Mouse (Mus musculus) limb, embryonic 13.5 days (tissue): ENCODE results near the gene Kl. TPM values are rescaled to one million over a fixed set of nuclear protein-coding genes. Genes with fewer than 3 reads are reported as not detected.
A peak's percentile ranks its signal among the peaks of the same experiment; 100 is the strongest.

Source experiments
- ATAC-seq: fragments of 200-750 bp; cut with Nextera tagmentation; 2 replicates; pipeline ENCODE4 v1.8.0; 2017; ENCODE audit warnings: low read depth, moderate number of reproducible peaks, moderate TSS enrichment; ENCODE audit not compliant: low FRiP score
- H3K27ac ChIP-seq: fragments of 300-500 bp; sonication (generic); 2 replicates; pipeline ENCODE4 v1.5.1; 2015; ENCODE audit warnings: inconsistent platforms, mild to moderate bottlenecking, moderate library complexity
- H3K27me3 ChIP-seq: fragments of 300-500 bp; sonication (generic); 2 replicates; pipeline ENCODE4 v1.6.1; 2015; ENCODE audit warnings: mild to moderate bottlenecking, inconsistent platforms
- H3K36me3 ChIP-seq: fragments of 300-500 bp; sonication (generic); 2 replicates; pipeline ENCODE4 v1.6.1; 2015; ENCODE audit warnings: inconsistent platforms, mild to moderate bottlenecking, moderate library complexity
- H3K4me1 ChIP-seq: fragments of 300-500 bp; sonication (generic); 2 replicates; pipeline ENCODE4 v1.6.1; 2015; ENCODE audit warnings: inconsistent platforms
- H3K4me2 ChIP-seq: fragments of 300-500 bp; sonication (generic); replicated peaks from 2 replicates; pipeline ENCODE4 v1.6.1; 2015; ENCODE audit warnings: inconsistent platforms, mild to moderate bottlenecking, moderate library complexity
- H3K4me3 ChIP-seq: fragments of 300-500 bp; sonication (generic); 2 replicates; pipeline ENCODE4 v1.5.1; 2015; ENCODE audit warnings: moderate library complexity, mild to moderate bottlenecking, inconsistent platforms
- H3K9ac ChIP-seq: fragments of 300-500 bp; sonication (generic); 2 replicates; pipeline ENCODE4 v1.6.1; 2015; ENCODE audit warnings: mild to moderate bottlenecking, inconsistent platforms
- H3K9me3 ChIP-seq: fragments of 300-500 bp; sonication (generic); 2 replicates; pipeline ENCODE4 v1.6.1; 2016; ENCODE audit warnings: inconsistent platforms
- WGBS: fragments of 180-500 bp; shearing (Covaris S2); methylation state at CpG from one replicate; pipeline ENCODE4 v1.1.7; 2015; 5-methylcytosine and 5-hydroxymethylcytosine counted together
- polyA plus RNA-seq: library from polyadenylated mRNA; unstranded; fragments of >200 nt; fragmentation: Nextera tagmentation; extraction: Ambion mirVana; gene quantifications from 2 replicates; pipeline ENCODE4 v1.2.1, GENCODE M21; 2015

Kl gene
- polyA plus RNA-seq, 1 experiment from 2014 or later, result 0.18 TPM

- no peaks in the 10 kb centered on the region for H3K27me3 ChIP-seq
- WGBS, result 44% methylated on average over 3 of the region's 3 CpGs
- H3K4me1 ChIP-seq, result no peaks in the 10 kb centered on the region
- ATAC-seq, result peak; percentile 40; the same call in 1 of the 2 replicates
- H3K36me3 ChIP-seq, result no peaks in the 10 kb centered on the region
- H3K9me3 ChIP-seq, result 0 out of 2 replicates have a peak, but pooled peaks cover 3% of the 10 kb centered on the region
- no peak overlapping the region for H3K4me2 ChIP-seq
- H3K27ac ChIP-seq, result no peak overlapping the region
- H3K9ac ChIP-seq, result no peak overlapping the region
- no peak overlapping the region for H3K4me3 ChIP-seq
Measured at GRCm38 (mm10) chr5:150970551-150970950, 18.1 kb downstream of the Kl start.

- Histone ChIP-seq H3K4me3 (no peak overlapping the region), H3K27me3 (no peaks in the 10 kb centered on the region), H3K27ac (no peak overlapping the region), H3K4me1 (no peaks in the 10 kb centered on the region), H3K36me3 (no peaks in the 10 kb centered on the region), H3K4me2 (no peak overlapping the region), H3K9me3 (0 out of 2 replicates have a peak, but pooled peaks cover 3% of the 10 kb centered on the region), H3K9ac (no peak overlapping the region)
- ATAC-seq, result no peak
- 73% methylated on average over 6 of the region's 6 CpGs for WGBS
Measured at GRCm38 (mm10) chr5:150971126-150971525, 18.7 kb downstream of the Kl start.

DNA sequence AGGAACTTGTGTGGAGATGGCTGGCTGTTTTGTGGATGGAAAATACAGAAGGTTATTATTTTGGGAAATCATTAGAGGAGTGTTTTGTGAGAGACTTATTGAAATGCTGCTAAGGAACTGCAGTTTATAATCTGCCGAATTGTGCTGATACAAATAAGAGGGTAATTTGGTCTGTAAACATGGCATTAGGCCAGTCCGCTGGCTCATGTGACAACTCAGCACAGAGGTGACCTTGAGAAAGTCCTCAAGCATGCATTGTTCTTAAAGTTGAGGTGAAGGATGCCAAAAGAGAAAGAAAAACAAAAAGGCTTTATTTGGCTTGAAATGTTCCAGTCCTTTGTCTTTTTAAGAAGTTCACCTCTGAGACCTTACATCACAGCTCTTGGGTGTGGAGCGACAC, 21.8 kb downstream of the Kl start:
- no peaks in the 10 kb centered on the region for H3K4me1 ChIP-seq
- ATAC-seq, result no peak
- H3K9me3 ChIP-seq, result no peaks in the 10 kb centered on the region
- H3K4me2 ChIP-seq, result no peak overlapping the region
- H3K27me3 ChIP-seq, result no peaks in the 10 kb centered on the region
- no peak overlapping the region for H3K9ac ChIP-seq
- H3K27ac ChIP-seq, result no peak overlapping the region
- 82% methylated on average over 3 of the region's 3 CpGs for WGBS
- no peaks in the 10 kb centered on the region for H3K36me3 ChIP-seq
- H3K4me3 ChIP-seq, result no peak overlapping the region

- no peak for ATAC-seq
- 56% methylated on average over 14 of the region's 14 CpGs for WGBS
- Histone ChIP-seq H3K9ac (no peak overlapping the region), H3K27me3 (no peaks in the 10 kb centered on the region), H3K4me1 (no peaks in the 10 kb centered on the region), H3K9me3 (peaks cover 4% of the 10 kb centered on the region; the same call in 1 of the 2 replicates), H3K4me2 (no peak overlapping the region), H3K4me3 (no peak overlapping the region), H3K27ac (no peak overlapping the region), H3K36me3 (no peaks in the 10 kb centered on the region)
Measured at GRCm38 (mm10) chr5:150977383-150977958, 25.1 kb downstream of the Kl start.

- WGBS, result 61% methylated on average over 5 of the region's 5 CpGs
- Histone ChIP-seq H3K4me3 (no peak overlapping the region), H3K4me2 (no peak overlapping the region), H3K9me3 (peaks cover 5% of the 10 kb centered on the region; the same call in 1 of the 2 replicates), H3K9ac (no peak overlapping the region), H3K36me3 (no peaks in the 10 kb centered on the region), H3K27ac (no peak overlapping the region), H3K4me1 (no peaks in the 10 kb centered on the region), H3K27me3 (no peaks in the 10 kb centered on the region)
- no peak for ATAC-seq
Measured at GRCm38 (mm10) chr5:150979341-150980136, 27.1 kb downstream of the Kl start.

GRCm38 (mm10) chr5:150982082-150982481, 29.7 kb downstream of the Kl start:
- 92% methylated on average over 2 of the region's 2 CpGs for WGBS
- no peak overlapping the region for H3K4me3 ChIP-seq

GRCm38 (mm10) chr5:150994096-150994495, 41.7 kb downstream of the Kl start:
- whole genome bisulfite sequencing, result 89% methylated on average over 7 of the region's 7 CpGs
- Histone ChIP-seq H3K4me3 (no peak overlapping the region), H3K4me1 (no peaks in the 10 kb centered on the region), H3K27me3 (no peaks in the 10 kb centered on the region), H3K9ac (no peak overlapping the region), H3K4me2 (no peak overlapping the region), H3K27ac (no peak overlapping the region), H3K9me3 (no peaks in the 10 kb centered on the region), H3K36me3 (no peaks in the 10 kb centered on the region)
- no peak for ATAC-seq

More at GRCm38 (mm10) chr5:150982082-150982481, 29.7 kb downstream of the Kl start:
- H3K4me2 ChIP-seq, result no peak overlapping the region
- ATAC-seq, result no peak
- no peaks in the 10 kb centered on the region for H3K4me1 ChIP-seq
- H3K9me3 ChIP-seq, result peaks cover 5% of the 10 kb centered on the region; the same call in 1 of the 2 replicates
- no peak overlapping the region for H3K27ac ChIP-seq
- no peak overlapping the region for H3K9ac ChIP-seq
- H3K36me3 ChIP-seq, result no peaks in the 10 kb centered on the region
- H3K27me3 ChIP-seq, result no peaks in the 10 kb centered on the region

- H3K4me1 ChIP-seq, result no peaks in the 10 kb centered on the region
- H3K4me2 ChIP-seq, result no peak overlapping the region
- no peaks in the 10 kb centered on the region for H3K9me3 ChIP-seq
- H3K4me3 ChIP-seq, result no peak overlapping the region
- no peaks in the 10 kb centered on the region for H3K36me3 ChIP-seq
- no peak overlapping the region for H3K27ac ChIP-seq
- no peak for ATAC-seq
- no peak overlapping the region for H3K9ac ChIP-seq
- WGBS, result 53% methylated on average over 2 of the region's 2 CpGs
- H3K27me3 ChIP-seq, result no peaks in the 10 kb centered on the region
Measured at GRCm38 (mm10) chr5:150996586-150996985, 44.2 kb downstream of the Kl start.

GRCm38 (mm10) chr5:151001111-151001510, 48.7 kb downstream of the Kl start:
- ATAC-seq, result no peak
- H3K27ac ChIP-seq, result no peak overlapping the region
- no peaks in the 10 kb centered on the region for H3K36me3 ChIP-seq
- H3K4me1 ChIP-seq, result no peaks in the 10 kb centered on the region
- no peaks in the 10 kb centered on the region for H3K27me3 ChIP-seq
- no peak overlapping the region for H3K4me2 ChIP-seq
- H3K9ac ChIP-seq, result no peak overlapping the region
- H3K4me3 ChIP-seq, result no peak overlapping the region
- H3K9me3 ChIP-seq, result no peaks in the 10 kb centered on the region
- 93% methylated on average over 7 of the region's 7 CpGs for WGBS

- Histone ChIP-seq H3K4me3 (no peak overlapping the region), H3K9ac (no peak overlapping the region), H3K4me1 (no peaks in the 10 kb centered on the region), H3K27me3 (no peaks in the 10 kb centered on the region), H3K36me3 (no peaks in the 10 kb centered on the region), H3K27ac (no peak overlapping the region), H3K4me2 (no peak overlapping the region), H3K9me3 (no peaks in the 10 kb centered on the region)
- 93% methylated on average over 4 of the region's 4 CpGs for WGBS
- no peak for ATAC-seq
Measured at GRCm38 (mm10) chr5:151002051-151002450, 49.6 kb downstream of the Kl start.

DNA sequence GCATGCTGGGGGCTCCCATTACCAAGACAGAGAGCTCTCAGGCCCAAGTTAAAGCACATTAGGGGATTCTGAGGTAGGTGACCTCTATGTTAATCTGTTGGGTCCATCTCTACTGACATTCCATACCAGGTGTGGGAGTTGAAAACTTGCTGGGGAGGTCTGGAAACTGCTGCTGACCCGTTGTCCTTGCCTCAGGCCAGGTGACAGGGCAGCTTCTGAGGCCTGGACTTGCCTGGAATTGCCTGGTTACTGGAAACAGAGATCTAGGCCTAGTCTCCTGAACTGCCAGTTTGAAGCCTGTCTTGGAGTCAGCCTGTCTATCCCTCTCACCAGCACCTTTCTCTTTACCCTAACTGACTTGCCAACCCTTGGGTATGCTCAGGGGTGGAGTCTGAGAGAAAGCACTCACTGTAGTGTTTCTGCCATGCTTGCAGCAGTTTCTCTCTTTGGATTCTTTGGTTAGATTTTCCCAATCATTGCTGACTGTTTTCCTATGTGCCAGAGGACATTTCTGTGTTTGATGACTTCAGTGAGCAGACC, 51.9 kb downstream of the Kl start:
- Histone ChIP-seq H3K9me3 (no peaks in the 10 kb centered on the region), H3K27ac (no peak overlapping the region), H3K27me3 (no peaks in the 10 kb centered on the region), H3K9ac (no peak overlapping the region), H3K4me3 (no peak overlapping the region), H3K4me2 (no peak overlapping the region), H3K4me1 (peaks cover 8% of the 10 kb centered on the region; the same call in 1 of the 2 replicates), H3K36me3 (no peaks in the 10 kb centered on the region)
- WGBS, result 71% methylated on average over 1 of the region's 1 CpGs
- no peak for ATAC-seq

DNA sequence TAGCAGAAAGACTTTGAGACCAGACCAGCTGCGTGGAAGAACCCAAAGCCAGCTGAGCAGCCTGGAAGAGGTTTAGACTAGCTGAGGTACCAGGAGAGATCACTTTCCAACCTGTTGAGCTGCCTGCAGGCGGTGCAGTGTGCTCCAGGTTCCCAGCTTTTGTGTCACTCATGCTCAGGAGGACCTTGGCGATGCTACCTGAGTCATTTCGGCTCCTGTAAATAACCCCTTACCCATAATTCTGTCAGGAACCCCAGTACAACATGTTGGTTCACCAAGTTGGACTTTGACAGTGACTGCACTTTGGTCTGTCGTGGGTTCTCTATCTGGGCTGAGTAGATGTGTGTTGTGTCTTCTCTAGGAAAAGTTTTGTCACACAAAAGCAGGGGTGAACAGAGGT, 66.0 kb downstream of the Kl start:
- Histone ChIP-seq H3K4me3 (no peak overlapping the region), H3K4me2 (no peak overlapping the region), H3K36me3 (no peaks in the 10 kb centered on the region), H3K27ac (peak overlapping the region; percentile 15; the same call in 1 of the 2 replicates), H3K9ac (no peak overlapping the region), H3K27me3 (no peaks in the 10 kb centered on the region), H3K9me3 (peaks cover 9% of the 10 kb centered on the region), H3K4me1 (peaks cover 38% of the 10 kb centered on the region)
- WGBS, result 80% methylated on average over 5 of the region's 5 CpGs
- ATAC-seq, result no peak
